Mouse (Mus musculus) ES-Bruce4 (cell line): ENCODE data around the gene Slc15a3. TPM values are rescaled to one million over a fixed set of nuclear protein-coding genes. Genes with fewer than 3 reads are reported as not detected.

ENCODE experiments used
- H3K27ac ChIP-seq: 2 replicates; pipeline ENCODE4 v1.5.1; 2012; ENCODE audit warnings: low read length, inconsistent platforms; ENCODE audit not compliant: insufficient read depth
- H3K27me3 ChIP-seq: 2 replicates; pipeline ENCODE4 v1.6.1; 2012; ENCODE audit warnings: mild to moderate bottlenecking, low read length, inconsistent platforms; ENCODE audit not compliant: control insufficient read depth, poor library complexity, insufficient read depth, severe bottlenecking
- H3K36me3 ChIP-seq: 2 replicates; pipeline ENCODE4 v1.6.1; 2012; ENCODE audit warnings: inconsistent platforms, mild to moderate bottlenecking, low read length, moderate library complexity; ENCODE audit not compliant: control insufficient read depth, poor library complexity, insufficient read depth, severe bottlenecking
- H3K4me1 ChIP-seq: one replicate; pipeline ENCODE4 v1.8.1; 2011; ENCODE audit warnings: low read length; ENCODE audit not compliant: control insufficient read depth, insufficient read depth
- H3K4me3 ChIP-seq: 2 replicates; pipeline ENCODE4 v1.5.1; 2011; ENCODE audit warnings: low read depth, mild to moderate bottlenecking, low read length
- H3K9ac ChIP-seq: 2 replicates; pipeline ENCODE4 v1.6.1; 2012; ENCODE audit warnings: low read depth, mild to moderate bottlenecking, inconsistent platforms; ENCODE audit not compliant: poor library complexity, severe bottlenecking
- H3K9me3 ChIP-seq: replicated peaks from 2 replicates; pipeline ENCODE4 v1.6.1; 2012; ENCODE audit warnings: mild to moderate bottlenecking, low read length, inconsistent platforms; ENCODE audit not compliant: control insufficient read depth, poor library complexity, insufficient read depth, severe bottlenecking
- CTCF ChIP-seq: IDR thresholded peaks from one replicate; pipeline ENCODE4 v1.8.1; 2011; ENCODE audit warnings: low read depth, low read length
- EP300 ChIP-seq: IDR thresholded peaks from 2 replicates; pipeline ENCODE4 v1.6.1; 2011; ENCODE audit warnings: low read depth, low read length; ENCODE audit not compliant: insufficient read depth
- POLR2A ChIP-seq: IDR thresholded peaks from one replicate; pipeline ENCODE4 v1.8.1; 2011; ENCODE audit warnings: low read length; ENCODE audit not compliant: insufficient read depth
- polyA plus RNA-seq: library from polyadenylated mRNA; stranded (reverse); fragments of >200 nt; gene quantifications from 2 replicates; pipeline ENCODE4 v1.2.4, GENCODE M21; 2011; ENCODE audit warnings: low read depth; ENCODE audit not compliant: missing spikeins, insufficient read depth, insufficient read length

Slc15a3 gene
- polyA plus RNA-seq: not detected in 2 replicates

GRCm38 (mm10) chr19:10839010-10839892 lies at the start of gene Slc15a3:
Gene Slc15a3 (plus strand): TSS chr19:10839727.
- Histone ChIP-seq H3K27ac (no peak within 1 kb of the TSS), H3K9me3 (no peaks in the 10 kb centered on the region), H3K27me3 (no peaks in the 10 kb centered on the region), H3K9ac (no peak within 1 kb of the TSS), H3K4me1 (peaks cover 2% of the 10 kb centered on the region), H3K4me3 (no peak within 1 kb of the TSS), H3K36me3 (no peaks in the 10 kb centered on the region)
- TF ChIP-seq POLR2A (no peak), EP300 (no peak), CTCF (no peak)

DNA sequence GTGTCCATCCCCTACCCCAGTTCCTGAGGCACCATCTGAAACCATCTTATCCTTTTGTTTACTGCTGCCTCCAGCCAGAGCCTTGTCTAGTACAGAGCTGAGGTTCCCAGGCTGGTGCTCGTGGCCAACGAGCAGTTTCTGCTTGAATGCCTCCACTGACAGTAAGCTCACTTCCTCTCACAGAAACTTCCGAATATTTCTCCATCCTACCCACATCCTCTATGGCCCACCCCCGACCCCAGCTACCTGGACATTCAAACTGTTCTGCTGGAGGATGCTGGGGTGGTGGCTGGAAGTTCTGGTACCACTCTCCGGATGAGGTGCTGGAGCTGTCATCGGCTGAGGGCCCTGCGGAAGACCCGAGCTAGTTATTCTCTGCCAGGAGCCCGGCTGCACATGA lies 49.2 kb upstream of the Slc15a3 start:
- Histone ChIP-seq H3K27me3 (no peaks in the 10 kb centered on the region), H3K4me3 (no peak overlapping the region), H3K9me3 (no peaks in the 10 kb centered on the region), H3K9ac (no peak overlapping the region), H3K36me3 (no peaks in the 10 kb centered on the region), H3K4me1 (no peaks in the 10 kb centered on the region), H3K27ac (no peak overlapping the region)
- TF ChIP-seq EP300: no peak
- TF ChIP-seq POLR2A: no peak
- no peak for TF ChIP-seq CTCF

DNA sequence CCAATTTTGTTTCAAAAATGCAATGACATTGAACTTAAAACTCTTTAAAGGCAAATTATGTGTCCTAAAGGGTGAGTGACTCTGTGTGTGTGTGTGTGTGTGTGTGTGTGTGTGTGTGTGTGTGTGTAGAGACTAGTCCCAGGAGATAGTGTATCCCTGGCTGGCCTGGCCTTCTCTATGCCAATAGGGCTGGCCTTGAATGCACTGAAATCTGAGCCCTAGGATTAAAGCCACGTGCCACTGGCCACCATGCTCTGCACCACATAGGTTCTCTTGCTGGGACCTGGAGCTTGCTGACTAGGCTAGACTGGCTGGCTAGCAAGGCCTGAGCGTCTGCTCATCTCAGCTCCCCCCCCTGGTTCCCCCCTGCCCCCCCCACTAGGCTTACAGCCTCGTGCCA lies 46.5 kb upstream of the Slc15a3 start:
- TF ChIP-seq POLR2A: no peak
- TF ChIP-seq EP300: no peak
- TF ChIP-seq CTCF: no peak
- H3K9me3 ChIP-seq: no peaks in the 10 kb centered on the region
- H3K36me3 ChIP-seq: no peaks in the 10 kb centered on the region
- no peak overlapping the region for H3K4me3 ChIP-seq
- no peak overlapping the region for H3K9ac ChIP-seq
- H3K4me1 ChIP-seq: no peaks in the 10 kb centered on the region
- no peaks in the 10 kb centered on the region for H3K27me3 ChIP-seq
- H3K27ac ChIP-seq: no peak overlapping the region

GRCm38 (mm10) chr19:10794916-10795315 lies 44.6 kb upstream of the Slc15a3 start:
- TF ChIP-seq POLR2A (no peak), CTCF (no peak), EP300 (no peak)
- no peaks in the 10 kb centered on the region for H3K9me3 ChIP-seq
- H3K27ac ChIP-seq: no peak overlapping the region
- no peaks in the 10 kb centered on the region for H3K4me1 ChIP-seq
- H3K4me3 ChIP-seq: no peak overlapping the region
- H3K9ac ChIP-seq: no peak overlapping the region
- H3K27me3 ChIP-seq: no peaks in the 10 kb centered on the region
- H3K36me3 ChIP-seq: no peaks in the 10 kb centered on the region

DNA sequence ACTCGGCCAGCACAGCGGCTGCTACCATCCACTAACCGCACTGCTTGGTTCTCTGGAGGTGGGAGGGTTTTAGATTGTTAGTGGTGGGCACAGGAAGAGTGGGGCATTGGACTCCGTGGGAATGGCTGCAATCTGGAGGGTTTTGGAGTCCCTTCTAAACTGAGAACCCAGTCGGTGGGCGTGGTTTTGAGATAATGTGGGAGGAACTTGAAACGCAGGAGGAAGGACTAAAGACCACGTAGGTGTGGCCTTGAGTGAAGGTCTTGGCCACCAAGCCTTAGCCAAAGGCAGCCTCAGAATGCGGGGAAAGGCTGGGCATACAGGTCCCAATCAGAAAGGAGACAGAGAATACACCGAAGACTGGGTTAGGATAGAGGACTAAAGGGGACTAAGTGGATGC lies 41.0 kb upstream of the Slc15a3 start:
- Histone ChIP-seq H3K9ac (no peak overlapping the region), H3K4me3 (peak overlapping the region; percentile 9), H3K9me3 (no peaks in the 10 kb centered on the region), H3K4me1 (no peaks in the 10 kb centered on the region), H3K27me3 (no peaks in the 10 kb centered on the region), H3K27ac (no peak overlapping the region), H3K36me3 (no peaks in the 10 kb centered on the region)
- TF ChIP-seq CTCF (no peak), POLR2A (no peak), EP300 (no peak)

- Histone ChIP-seq H3K27me3 (no peaks in the 10 kb centered on the region), H3K9me3 (no peaks in the 10 kb centered on the region), H3K9ac (no peak overlapping the region), H3K36me3 (no peaks in the 10 kb centered on the region), H3K4me3 (no peak overlapping the region; the same call in 1 of the 2 replicates), H3K27ac (no peak overlapping the region), H3K4me1 (no peaks in the 10 kb centered on the region)
- no peak for TF ChIP-seq EP300
- TF ChIP-seq POLR2A: no peak
- TF ChIP-seq CTCF: no peak
Measured at GRCm38 (mm10) chr19:10799155-10799554, 40.4 kb upstream of the Slc15a3 start.
